Mouse (Mus musculus): ENCODE data around the gene Rcor3. TPM values are rescaled to one million over a fixed set of nuclear protein-coding genes. Genes with fewer than 3 reads are reported as not detected.

The Rcor3 gene
- total RNA-seq, 2 experiments from 2014 or later = 10.0 to 17.0 TPM

DNA sequence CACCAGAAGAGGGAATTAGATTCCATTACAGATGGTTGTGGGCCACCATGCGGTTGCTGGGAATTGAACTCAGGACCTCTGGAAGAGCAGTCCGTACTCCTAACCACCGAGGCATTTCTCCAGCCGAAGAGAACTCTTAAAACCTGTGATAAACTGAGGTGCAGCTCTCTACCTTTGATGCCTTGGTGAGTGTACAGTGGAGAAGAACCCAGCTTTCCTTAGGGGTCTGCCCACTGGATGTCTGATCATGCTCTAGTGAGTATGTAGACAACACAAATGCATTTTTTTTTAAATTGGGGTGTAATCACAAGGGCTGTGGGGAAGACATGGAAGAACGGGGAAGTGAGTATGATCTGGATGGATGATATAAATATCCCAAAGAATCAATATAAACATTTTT is 42.2 kb downstream of the Rcor3 start:
- ATAC-seq (replicated peaks; ENCODE audit: poor library complexity, severe bottlenecking) = no peak

GRCm38 (mm10) chr1:192094451-192095170 is 43.3 kb downstream of the Rcor3 start:
- ATAC-seq (replicated peaks; ENCODE audit: poor library complexity, severe bottlenecking) = peak; percentile 29

GRCm38 (mm10) chr1:192092879-192093660 is 44.8 kb downstream of the Rcor3 start:
- ATAC-seq (replicated peaks; ENCODE audit: poor library complexity, severe bottlenecking) = peak; percentile 72

DNA sequence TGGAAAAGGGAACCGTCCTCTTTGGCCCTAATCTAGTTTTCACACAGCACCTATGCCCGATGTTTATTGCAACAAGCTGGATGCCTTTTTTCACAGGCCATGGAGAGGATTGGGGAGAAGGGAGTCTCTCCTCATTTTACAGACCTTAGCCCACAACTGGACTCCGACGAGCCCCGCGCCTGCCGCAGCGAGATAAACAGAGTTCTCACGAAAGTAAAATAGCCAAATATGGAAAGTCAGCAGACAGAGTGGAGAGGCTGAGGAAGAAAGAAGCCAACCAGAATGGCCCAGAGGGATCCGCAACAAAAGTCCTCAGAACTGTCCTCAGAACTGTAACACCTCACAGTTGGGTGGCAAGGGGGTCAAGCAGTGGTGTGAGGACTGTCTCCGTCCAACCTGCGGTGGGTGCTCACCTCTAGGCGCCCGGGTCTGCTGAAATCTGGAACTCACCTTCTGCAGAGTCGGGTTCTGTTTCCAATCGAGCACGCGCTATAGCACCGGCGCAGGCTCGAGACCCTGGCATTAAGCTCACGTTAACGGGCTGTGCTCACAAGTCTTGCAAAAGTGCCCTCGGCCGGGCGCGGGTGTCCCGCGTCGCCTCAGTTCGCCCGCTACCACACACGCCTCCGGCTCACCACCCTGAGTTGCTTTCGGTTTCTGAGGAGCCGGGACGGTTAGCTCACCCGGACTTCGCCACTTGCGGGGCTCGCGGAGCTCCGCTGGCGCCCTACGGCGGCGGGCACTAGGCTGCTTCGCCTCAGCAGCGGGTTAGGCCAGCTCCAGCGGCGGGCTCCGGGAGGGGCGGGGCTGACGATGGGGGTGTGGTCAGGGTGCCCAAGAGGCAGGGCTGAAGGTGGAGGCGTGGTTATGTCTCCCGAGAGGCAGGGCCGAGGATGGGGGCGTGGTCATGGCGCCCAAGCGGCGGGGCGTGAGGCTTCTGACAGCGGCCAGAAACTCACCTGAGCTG is 45.8 kb downstream of the Rcor3 start, which contains the start of gene Traf5:
TSS of gene Traf5 (minus strand) at position 754 of the 967 bp plus-strand sequence.
- peak; percentile 84 for ATAC-seq (replicated peaks; ENCODE audit: poor library complexity, severe bottlenecking)

GRCm38 (mm10) chr1:192090689-192091567 is 46.9 kb downstream of the Rcor3 start:
- ATAC-seq (replicated peaks; ENCODE audit: poor library complexity, severe bottlenecking) = no peak

- no peak for ATAC-seq (replicated peaks; ENCODE audit: poor library complexity, severe bottlenecking)
These were observed 47.6 kb downstream of the Rcor3 start for GRCm38 (mm10) chr1:192090281-192090680.

DNA sequence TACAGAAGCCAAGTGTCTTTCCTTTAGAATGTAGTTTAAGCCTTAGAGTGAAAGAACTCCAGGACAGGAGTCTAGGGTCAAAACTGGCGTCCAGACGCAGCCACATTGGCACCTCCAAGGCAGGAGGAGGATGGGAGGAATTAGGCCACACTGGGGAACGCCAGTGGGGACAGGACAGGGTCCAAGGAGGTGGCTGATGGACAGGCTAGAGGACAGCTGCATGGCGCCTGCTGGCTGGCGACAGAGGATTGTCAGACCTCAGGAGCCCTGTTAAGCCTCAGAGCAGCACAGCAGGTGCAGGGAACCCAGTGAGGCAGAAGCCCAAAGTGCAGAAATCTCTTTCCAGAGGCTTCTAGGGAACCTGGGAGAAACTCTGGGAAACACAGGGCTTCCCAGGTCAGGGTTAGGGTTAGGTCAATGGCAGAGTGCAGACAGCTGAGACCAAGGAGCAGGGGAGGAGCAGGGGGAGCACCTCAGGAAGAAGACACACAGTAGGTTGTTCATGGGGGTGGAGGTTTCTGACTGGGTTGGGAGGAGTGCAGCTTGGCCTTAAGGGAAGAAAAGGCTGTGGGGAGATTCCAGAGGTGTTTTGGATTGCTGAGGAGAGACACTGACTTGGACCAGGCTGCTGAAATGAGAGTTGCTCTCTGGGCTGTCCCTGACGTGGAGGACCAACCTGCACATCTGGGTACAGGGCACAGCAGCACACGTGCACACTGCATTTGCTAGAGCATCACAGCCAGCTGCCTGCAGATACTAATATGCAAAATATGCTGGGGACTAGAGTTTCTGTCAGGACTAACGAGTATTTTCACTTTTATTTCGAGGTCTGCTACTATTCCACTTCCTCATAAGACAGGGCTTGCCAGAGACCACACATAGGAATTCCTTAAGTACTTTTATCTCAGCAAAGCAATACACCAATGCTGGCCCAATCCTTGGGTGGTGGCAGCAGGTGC is 48.4 kb downstream of the Rcor3 start:
- ATAC-seq (replicated peaks; ENCODE audit: poor library complexity, severe bottlenecking) = no peak

DNA sequence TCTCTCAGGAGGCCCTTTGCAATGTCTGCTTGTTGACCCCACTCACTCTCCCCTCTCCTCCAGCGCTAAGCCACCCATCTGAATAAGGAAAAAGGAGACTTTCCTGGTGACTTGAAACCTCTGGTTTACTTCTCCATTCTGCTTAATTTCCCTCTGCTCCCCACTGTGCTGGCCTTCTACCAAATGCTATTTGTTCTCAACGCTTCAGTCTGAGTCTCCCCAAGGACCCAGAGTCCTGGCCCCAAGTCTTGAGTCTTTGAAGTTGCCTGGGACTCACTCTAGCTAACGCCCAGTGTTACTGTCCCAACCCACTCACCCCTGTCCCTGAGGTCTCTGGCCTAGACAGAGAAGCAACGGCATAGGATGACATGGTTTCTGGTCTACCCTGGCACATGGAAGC is 49.9 kb downstream of the Rcor3 start:
- no peak for ATAC-seq (replicated peaks; ENCODE audit: poor library complexity, severe bottlenecking)

- ATAC-seq (replicated peaks; ENCODE audit: poor library complexity, severe bottlenecking) = no peak
These were observed 50.8 kb downstream of the Rcor3 start for GRCm38 (mm10) chr1:192087098-192087497.

- ATAC-seq (replicated peaks; ENCODE audit: poor library complexity, severe bottlenecking) = no peak
These were observed 51.4 kb downstream of the Rcor3 start for GRCm38 (mm10) chr1:192086279-192087037.

DNA sequence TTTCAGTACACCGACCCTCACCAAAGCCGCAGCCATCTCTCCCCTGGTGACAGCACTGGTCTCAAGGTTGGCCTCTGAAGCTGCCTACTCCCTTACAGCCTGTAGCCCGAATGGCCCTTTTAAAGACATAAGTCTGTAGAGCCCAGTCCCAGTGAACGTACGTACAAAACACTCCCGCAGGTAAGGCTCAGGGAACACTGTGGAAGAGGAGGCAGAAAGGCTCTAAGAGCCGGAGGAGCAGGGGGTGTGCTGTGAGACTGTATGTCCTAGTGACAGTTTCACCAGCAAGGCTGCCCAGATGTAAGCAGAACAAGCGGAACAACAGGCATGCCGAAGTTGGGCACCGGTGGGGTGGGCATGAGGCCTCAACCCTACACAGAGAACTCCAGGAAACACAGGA is 52.6 kb downstream of the Rcor3 start:
- no peak for ATAC-seq (replicated peaks; ENCODE audit: poor library complexity, severe bottlenecking)

- ATAC-seq (replicated peaks; ENCODE audit: poor library complexity, severe bottlenecking) = no peak
These were observed 55.2 kb downstream of the Rcor3 start for GRCm38 (mm10) chr1:192082646-192083045.

DNA sequence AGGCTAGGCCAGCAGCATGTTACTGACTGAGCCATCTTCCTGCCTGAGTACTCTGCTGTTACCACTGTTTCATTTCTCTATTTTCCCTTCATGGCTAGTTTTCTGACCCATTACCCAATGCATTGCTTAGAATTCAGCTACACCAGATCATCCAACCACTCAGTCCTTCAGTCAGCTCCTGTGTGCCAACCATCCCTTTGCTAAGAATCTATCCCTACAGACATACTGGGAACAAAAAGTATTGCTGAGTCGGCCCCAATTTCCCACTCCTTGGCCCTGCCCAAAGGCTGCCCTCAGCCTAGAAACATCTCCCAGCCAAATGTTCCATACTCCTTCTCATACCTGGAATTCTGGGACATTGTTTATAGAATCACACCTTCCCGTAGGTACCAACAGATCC is 56.7 kb downstream of the Rcor3 start:
- ATAC-seq (replicated peaks; ENCODE audit: poor library complexity, severe bottlenecking) = peak; percentile 48

GRCm38 (mm10) chr1:192079121-192079520 is 58.7 kb downstream of the Rcor3 start:
- no peak for ATAC-seq (replicated peaks; ENCODE audit: poor library complexity, severe bottlenecking)

DNA sequence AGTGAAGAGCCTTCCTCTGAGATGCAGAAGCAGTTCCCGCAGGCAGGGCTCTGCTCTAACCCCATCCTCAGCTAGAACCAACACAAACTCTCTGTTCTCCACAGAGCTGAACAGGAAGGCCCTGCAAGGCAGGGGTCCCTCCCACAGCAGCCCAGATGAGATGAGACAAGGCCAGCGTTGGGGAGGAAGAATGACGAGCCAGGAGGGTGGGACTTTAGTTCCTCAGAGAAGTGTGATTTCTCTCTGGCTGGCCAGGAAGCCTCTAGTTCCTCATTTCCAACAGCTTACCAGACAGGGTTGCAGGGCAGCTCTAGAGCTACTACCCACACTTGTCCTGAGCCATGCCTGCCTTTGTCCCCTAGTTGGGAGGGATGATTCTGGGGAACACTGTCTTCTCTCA is 59.5 kb downstream of the Rcor3 start:
- ATAC-seq (replicated peaks; ENCODE audit: poor library complexity, severe bottlenecking) = peak; percentile 91

DNA sequence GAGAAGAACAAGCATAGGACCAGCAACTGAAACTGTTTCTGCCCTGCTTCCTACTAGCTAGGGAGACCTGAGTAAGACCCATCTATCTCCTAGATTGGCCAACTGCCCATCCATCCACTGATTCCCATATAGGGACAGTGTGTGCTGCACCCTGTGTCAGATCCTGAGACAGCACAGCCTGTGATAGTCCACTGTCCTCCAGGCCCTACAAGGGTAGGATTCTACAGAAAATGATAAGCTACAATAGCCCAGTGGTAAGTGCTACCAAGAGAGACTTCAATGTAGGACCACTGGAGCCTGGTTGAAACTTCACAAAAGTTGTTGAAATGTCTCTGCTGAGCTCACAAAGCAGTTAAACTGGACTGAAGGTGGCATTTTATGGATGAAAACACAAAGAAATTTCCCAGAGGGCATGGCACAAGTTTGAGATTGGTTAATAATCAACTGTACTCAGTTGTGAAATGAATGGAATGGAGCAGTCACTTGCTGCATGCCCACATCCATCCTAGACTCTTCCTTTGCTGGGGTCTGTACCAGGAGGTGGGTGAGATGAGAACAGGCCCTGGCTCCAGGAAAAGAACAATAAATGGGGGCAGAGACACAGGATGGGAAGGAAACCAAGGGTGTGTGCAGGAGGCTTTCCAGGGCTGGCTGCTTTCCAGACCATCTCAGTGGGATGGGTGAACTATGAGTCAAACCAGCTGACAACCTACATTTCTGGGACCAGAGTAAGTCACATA is 60.9 kb downstream of the Rcor3 start:
- ATAC-seq (replicated peaks; ENCODE audit: poor library complexity, severe bottlenecking) = no peak

DNA sequence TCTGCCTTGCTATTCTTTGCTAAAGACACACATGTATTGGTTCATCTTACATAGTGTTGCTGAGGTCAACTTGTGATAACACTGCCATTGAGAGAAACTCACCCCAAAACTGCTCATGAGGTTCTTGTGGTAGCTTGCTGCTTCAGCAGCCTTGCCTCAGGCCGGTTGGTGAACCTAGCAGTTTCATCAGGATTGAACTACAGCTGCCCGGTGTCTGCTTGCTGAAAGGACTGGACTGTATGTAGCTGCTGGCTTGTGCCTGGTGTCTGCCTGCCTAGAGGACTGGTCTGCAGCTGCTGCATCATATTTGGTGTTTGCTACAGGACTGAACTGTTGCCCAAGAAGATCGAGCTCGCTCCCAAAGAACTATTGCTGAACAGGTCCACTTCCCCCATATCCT is 61.8 kb downstream of the Rcor3 start:
- ATAC-seq (replicated peaks; ENCODE audit: poor library complexity, severe bottlenecking) = no peak

Measured in granulocyte monocyte progenitor cell, adult 5-6 weeks (primary cell).